Mouse (Mus musculus) gastrocnemius, adult 2 months (tissue): ENCODE measurements around the gene Mettl25. TPM values are rescaled to one million over a fixed set of nuclear protein-coding genes. Genes with fewer than 3 reads are reported as not detected.
A peak's percentile ranks its signal among the peaks of the same experiment; 100 is the strongest.

Source experiments
- DNase-seq: peaks from one replicate; pipeline ENCODE4 v3.0.0; 2022
- H3K27ac ChIP-seq: fragments of 200-600 bp; 2 replicates; pipeline ENCODE4 v1.8.1; 2022; ENCODE audit warnings: mild to moderate bottlenecking
- H3K4me3 ChIP-seq: fragments of 200-600 bp; 2 replicates; pipeline ENCODE4 v1.8.1; 2022; ENCODE audit warnings: mild to moderate bottlenecking, moderate library complexity
- CTCF ChIP-seq: fragments of 200-600 bp; IDR thresholded peaks from 2 replicates; pipeline ENCODE4 v1.8.1; 2022; ENCODE audit warnings: antibody characterized with exemption, mild to moderate bottlenecking, moderate library complexity
- intact Hi-C: fragments of 180-260 bp; cut with DNase I; formaldehyde crosslinking; loops from one replicate; pipeline ENCODE4 v1.15.1; 2025
- total RNA-seq, 2 experiments: library from RNA; stranded (reverse); gene quantifications; 2 replicates each; pipeline ENCODE4 v1.2.3; 2021

Gene Mettl25
- total RNA-seq, 2 experiments from 2014 or later = 3.5 to 4.1 TPM

DNA sequence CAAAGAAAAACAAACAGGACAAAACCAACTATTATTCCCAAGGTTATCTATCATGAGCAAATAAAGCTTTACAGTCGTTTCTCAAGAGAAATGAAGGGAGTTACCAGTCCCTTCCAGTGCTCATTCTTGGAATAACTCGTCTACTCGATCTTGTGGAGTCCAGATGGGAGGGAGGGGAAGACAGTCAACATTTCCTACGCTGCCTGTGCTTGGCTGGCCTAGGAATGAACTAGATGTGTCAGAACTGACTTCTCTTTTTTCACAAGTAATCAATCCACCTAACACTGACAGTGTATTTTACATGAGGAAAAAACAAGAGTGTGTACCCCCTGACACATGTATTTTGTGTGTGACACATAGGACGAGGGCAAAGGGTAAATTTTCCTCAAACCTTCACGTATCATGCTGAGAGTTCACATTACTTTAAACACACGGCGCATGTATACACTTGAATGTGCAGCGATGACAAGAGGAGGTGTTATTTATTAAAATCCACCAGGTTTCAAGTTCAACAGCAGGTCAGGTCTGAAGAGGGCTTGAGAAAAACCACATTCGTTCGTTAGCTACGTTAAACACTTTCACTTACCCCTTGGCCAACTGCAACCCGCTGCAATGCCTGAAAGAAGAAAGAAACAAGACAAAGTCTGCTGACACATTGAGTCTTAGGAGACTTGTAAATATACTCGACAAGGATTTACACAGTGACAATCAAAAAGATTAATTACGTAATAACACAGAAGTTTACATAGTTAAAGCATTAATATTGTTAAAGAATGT, 47.2 kb downstream of the Mettl25 start:
- DNase-seq = no peak
- intact Hi-C loops = no loop called here
- Histone ChIP-seq H3K27ac (no peak overlapping the region), H3K4me3 (no peak overlapping the region)
- no peak for TF ChIP-seq CTCF

DNA sequence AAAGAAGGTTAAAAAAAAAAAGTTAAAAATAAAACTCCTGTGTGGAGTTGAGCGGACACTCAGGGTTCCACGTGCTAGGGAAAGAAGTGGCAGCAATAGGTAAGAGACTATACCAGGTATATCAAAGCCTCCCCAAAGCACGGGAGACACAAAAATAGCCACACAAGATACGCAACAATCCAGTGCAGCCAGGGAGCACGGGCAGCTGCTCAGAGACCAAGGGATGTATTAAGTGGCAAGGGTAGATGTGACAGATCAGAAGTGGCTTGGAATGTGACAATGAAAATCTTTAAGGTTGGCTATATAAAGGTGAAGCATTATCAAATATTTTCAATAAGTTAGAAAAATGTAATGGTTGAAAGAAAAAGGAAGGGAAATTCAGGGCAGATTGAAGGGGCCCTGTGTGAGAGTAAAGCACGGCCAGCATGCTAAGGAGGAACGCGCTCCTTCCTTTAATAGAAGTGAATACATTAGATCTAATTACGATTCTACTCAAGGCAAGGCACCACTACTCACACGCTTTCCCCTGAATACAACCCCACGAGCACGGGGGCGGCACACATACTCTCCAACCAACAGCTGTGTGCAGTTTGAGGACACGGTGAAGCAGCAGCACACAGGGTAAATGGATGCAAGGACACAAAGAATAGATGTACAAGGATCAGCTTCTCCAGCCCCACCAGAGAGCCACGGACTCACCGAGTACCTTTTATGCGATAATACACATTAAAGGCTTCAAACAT, 52.3 kb downstream of the Mettl25 start:
- DNase-seq = no peak
- Histone ChIP-seq H3K27ac (no peak overlapping the region), H3K4me3 (no peak overlapping the region)
- TF ChIP-seq CTCF = no peak
- intact Hi-C loops = no loop called here

DNA sequence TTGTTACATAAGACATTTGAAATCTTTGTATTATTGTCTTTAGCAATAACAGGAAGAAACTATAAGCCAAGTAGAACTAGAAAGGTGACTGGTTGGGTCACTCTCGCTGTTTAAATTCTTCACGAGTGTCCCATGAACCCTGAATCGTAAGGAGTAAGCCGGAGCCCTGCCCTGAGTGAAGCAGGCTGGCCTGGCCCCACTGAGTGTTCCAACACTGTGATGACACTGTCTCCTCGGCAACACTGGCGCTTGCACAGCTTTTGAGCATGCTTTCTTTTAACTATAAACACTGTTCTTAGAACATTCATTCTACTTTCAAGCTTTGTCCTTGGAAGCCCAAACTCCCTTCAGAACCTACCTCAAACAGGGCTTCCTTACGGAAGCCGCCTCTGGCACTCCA, 57.4 kb downstream of the Mettl25 start:
- intact Hi-C loops = no loop called here
- TF ChIP-seq CTCF = no peak
- DNase-seq = peak; percentile 39
- no peak overlapping the region for H3K27ac ChIP-seq
- H3K4me3 ChIP-seq = no peak overlapping the region

DNA sequence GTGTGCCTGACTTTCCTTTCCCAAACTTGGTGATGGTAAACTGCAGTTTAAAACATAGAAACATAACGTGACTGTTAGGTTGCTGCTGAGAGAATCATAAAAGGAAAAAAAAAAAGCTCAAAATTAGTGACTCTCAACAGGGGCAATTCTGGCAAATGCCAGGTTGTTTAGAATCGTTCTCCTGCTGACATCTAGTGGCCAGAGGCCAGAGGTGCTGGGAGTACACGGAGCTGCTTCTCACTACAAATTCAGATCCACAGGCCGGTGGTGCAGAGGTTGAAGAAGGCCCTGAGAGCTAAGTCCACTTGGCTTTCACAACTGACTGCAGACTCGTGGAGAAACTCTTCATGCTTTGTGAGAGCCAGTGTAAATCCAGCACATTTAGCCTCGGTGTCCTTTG, 66.8 kb downstream of the Mettl25 start:
- TF ChIP-seq CTCF = peak; percentile 81
- peak; percentile 62 for DNase-seq
- Histone ChIP-seq H3K4me3 (no peak overlapping the region), H3K27ac (no peak overlapping the region)
- intact Hi-C loops = no loop called here

DNA sequence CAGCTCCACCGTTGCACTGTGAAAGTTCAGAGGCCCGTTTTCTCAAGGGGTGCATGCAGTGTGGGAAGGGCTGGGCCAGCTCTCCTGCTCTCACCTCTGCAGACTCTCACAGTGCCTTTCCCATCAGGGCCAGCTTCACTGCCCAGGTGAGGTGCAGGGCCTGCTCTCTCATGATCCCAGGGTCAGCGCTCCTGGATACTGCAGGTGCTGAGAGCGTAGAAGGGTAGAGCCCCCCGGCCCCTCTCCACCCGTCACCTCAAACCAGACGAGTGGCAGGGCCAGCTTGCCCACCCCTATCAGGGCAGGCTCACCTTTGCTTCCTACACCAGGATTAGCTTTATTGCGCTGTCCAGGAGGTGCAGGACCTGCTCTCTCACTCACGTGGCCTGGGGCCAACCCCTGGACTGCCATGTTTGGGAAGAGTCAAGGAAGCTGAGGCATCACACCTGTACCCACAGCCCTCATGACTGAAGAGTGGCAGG, 68.3 kb downstream of the Mettl25 start:
- intact Hi-C loops = no loop called here
- TF ChIP-seq CTCF = no peak
- Histone ChIP-seq H3K27ac (no peak overlapping the region), H3K4me3 (no peak overlapping the region)
- DNase-seq = peak; percentile 16

DNA sequence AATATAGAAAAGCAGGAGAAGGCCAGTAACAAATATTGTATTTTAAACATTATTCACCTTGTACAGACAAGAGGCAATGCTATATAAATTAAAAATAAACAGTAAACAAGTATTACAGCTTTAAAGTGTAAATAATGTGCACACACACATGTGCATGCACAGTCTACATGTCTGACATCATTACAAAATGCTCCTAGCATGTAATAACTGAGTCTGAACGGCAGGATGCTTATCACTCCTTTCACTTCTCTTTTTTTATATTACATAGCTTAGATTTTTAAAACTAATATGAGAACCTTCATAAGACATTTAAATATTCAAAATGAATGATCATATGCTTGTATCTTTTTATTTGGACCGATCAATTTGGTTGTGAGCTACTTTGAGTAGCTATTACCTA, 77.2 kb downstream of the Mettl25 start:
- TF ChIP-seq CTCF = no peak
- intact Hi-C loops = no loop called here
- H3K27ac ChIP-seq = no peak overlapping the region
- no peak for DNase-seq
- H3K4me3 ChIP-seq = no peak overlapping the region

DNA sequence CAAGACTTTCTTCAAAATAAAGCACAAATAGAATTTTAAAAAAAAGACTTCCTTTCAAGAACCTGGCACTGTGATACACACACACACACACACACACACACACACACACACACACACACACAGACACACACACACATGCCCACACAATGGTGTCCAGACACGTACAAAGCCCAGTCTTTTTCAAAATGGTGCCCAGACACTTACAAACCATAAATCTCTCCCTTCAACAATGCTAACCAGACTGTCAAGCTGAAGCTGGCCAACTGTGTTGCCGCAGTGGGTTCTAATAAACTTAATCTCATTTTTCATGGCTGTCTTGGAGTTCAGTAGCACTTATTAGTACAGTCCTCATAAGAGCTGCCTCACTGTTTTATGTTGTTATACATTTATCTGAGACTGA, 80.7 kb downstream of the Mettl25 start:
- TF ChIP-seq CTCF = no peak
- no peak for DNase-seq
- Histone ChIP-seq H3K4me3 (no peak overlapping the region), H3K27ac (no peak overlapping the region)
- intact Hi-C loops = no loop called here

DNA sequence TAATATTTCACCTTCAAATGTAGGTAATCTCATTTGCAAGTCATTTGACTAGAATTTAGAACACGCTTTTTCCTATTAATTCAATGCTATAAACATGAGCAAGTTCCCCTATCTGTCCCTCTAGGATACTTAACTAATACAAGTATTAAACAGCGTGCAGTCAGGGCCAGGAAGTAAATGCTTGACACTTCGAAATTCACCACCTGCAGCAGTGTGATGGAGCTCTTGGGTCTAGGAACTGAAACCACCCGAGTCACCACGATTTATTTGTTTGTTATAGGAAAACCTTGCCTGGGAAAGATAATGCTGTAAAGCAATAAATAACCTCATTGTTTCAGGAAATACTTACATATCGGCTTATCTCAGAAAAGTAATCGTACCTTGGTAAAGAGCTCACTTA, 81.1 kb downstream of the Mettl25 start:
- intact Hi-C loops = no loop called here
- H3K27ac ChIP-seq = no peak overlapping the region
- DNase-seq = no peak
- no peak overlapping the region for H3K4me3 ChIP-seq
- no peak for TF ChIP-seq CTCF

DNA sequence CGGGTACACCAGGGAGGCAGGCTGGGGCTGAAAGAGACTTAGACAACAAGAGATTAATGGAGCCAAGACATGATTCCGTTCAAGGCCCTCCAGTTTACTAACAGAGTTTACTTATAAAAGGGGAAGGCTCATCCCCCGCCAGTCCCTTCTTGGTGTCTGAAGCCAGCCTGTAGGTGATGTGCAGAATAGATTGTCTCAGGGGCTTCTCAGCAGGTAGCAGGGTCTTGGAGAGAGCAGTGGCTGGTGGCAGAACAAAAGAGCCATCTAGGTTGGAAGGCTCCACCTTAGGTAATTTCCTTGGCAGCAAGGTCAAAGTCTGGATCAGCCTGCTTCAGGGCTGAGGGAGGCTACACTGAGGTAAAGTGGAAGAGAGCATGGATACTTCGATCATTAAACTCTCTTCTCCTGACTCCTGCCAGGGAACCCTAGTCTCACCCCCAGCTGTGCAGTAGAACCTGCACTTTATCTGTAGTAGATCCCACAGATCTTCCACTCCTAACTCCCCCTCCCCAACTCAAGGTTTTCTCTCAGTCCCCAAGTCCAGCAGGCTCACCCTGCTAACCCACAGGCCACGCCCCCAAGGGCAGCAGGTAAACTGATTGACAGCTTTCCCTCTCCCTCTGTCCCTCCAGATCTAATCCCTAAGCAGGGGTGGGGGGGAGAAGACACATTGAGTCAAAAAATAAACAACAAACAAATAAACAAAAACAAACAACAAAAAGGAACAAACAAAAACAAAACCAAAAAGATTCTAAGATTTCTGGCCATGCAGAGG, 87.2 kb downstream of the Mettl25 start:
- intact Hi-C loops = no loop called here

DNA sequence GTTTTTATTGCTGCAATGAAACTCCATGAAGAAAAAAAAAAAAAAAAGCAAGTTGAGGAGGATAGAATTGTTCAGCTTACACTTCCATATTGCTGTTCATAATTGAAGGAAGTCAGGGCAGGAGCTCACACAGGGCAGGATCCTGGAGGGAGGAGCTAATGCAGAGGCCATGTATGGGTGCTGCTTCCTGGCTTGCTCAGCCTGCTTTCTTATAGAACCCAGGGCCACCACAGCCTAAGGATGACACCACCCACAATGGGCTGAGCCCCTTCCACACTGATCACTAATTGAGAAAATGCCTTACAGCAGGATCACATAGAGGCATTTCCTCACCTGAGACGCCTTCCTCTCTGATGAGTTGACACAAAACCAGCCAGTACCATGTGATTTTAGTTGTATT, 95.2 kb downstream of the Mettl25 start:
- no peak for DNase-seq
- no peak for TF ChIP-seq CTCF
- intact Hi-C loops = no loop called here
- no peak overlapping the region for H3K27ac ChIP-seq
- no peak overlapping the region for H3K4me3 ChIP-seq

More for the DNA sequence above, 87.2 kb downstream of the Mettl25 start:
- H3K27ac ChIP-seq = no peak overlapping the region
- DNase-seq = no peak
- no peak for TF ChIP-seq CTCF
- H3K4me3 ChIP-seq = no peak overlapping the region

DNA sequence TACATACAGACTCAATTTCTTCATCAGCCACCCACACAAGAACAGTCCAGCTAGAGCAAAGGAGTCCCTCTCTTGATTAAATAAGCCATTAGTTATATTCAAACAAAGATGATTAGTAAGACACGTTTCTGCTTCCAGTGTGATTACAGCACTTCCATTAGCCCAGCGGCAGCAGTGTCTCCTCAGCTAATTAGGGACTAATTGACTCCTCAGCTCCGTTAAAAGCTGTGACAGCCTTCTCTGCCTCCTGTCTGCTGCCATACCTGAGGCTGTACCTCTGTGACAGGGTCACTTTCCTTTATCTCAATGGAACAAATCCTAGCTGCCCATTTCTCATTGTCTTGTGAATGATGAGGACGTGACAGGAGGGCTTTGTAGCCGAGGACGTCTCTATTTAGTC, 99.4 kb downstream of the Mettl25 start:
- TF ChIP-seq CTCF = no peak
- DNase-seq = no peak
- intact Hi-C loops = no loop called here

DNA sequence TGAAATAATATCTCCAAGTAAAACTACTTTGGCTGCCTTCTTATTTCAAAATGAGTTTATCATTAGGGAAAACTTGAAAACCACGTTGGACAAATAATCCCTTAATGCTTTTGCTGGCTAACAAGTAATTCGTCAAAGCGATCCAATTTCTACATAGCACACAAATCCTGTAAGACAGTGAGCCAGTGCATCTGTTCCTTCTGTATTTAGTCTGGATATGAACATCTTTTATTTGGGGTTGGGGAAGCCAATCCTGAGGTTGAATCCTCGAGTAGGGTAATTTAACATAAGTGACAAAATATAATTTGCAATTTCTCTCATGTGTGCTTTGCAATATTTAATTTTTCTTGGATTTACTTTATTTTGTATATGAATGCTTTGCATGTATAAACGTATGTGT, 102.2 kb downstream of the Mettl25 start:
- intact Hi-C loops = no loop called here
- Histone ChIP-seq H3K27ac (no peak overlapping the region), H3K4me3 (no peak overlapping the region)
- no peak for DNase-seq
- TF ChIP-seq CTCF = no peak

More for the DNA sequence above, 99.4 kb downstream of the Mettl25 start:
- no peak overlapping the region for H3K4me3 ChIP-seq
- H3K27ac ChIP-seq = no peak overlapping the region

DNA sequence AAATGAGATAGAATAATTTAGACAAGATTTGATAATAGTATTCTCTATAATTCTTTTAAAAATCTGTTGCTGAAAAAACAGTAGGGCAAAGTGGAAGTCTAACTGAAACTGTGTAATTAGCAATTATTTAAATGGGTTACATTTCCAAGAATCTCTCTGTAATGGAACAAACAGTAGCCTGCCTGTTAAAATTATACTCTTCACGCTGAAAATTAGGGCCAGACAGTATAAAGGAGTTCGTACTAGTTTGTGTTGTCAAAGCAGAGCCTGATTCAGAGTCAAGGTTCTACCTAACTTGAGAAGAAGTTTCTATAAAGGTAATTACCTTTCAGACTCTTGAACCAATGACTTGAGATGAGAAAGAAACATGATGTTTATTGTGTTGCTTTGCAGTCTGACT, 113.4 kb downstream of the Mettl25 start:
- no peak overlapping the region for H3K27ac ChIP-seq
- no peak overlapping the region for H3K4me3 ChIP-seq
- no peak for DNase-seq
- TF ChIP-seq CTCF = no peak
- intact Hi-C loops = no loop called here
